Mouse (Mus musculus) heart, postnatal 36 days (tissue): ENCODE measurements around the gene Paqr5. TPM values are rescaled to one million over a fixed set of nuclear protein-coding genes. Genes with fewer than 3 reads are reported as not detected.

Experiments used
- DNase-seq, 2 experiments: peaks; one replicate each; pipeline ENCODE4 v3.0.0; 2021 to 2022
- intact Hi-C: fragments of 180-260 bp; cut with DNase I; formaldehyde crosslinking; loops from one replicate; pipeline ENCODE4 v1.15.1; 2025
- total RNA-seq, 2 experiments: library from RNA; stranded (reverse); gene quantifications; 2 replicates each; pipeline ENCODE4 v1.2.3; 2021

The Paqr5 gene
- total RNA-seq, 2 experiments from 2014 or later: not detected

GRCm38 (mm10) chr9:61914203-61914916 lies 112.3 kb downstream of the Paqr5 start, which contains the start of gene Rplp1:
Rplp1 (minus strand) TSS chr9:61914542.
- intact Hi-C loops: loop anchor here (2.0 kb wide), 1 partner anchor 30 kb away; no protein-coding TSS in a partner anchor
- DNase-seq: peak; percentile 96 to 97

- intact Hi-C loops: no loop called here
- DNase-seq: no peak
Observed at GRCm38 (mm10) chr9:61911300-61912128, 115.1 kb downstream of the Paqr5 start.

GRCm38 (mm10) chr9:61910526-61911256 lies 116.0 kb downstream of the Paqr5 start:
- intact Hi-C loops: no loop called here
- DNase-seq: no peak

DNA sequence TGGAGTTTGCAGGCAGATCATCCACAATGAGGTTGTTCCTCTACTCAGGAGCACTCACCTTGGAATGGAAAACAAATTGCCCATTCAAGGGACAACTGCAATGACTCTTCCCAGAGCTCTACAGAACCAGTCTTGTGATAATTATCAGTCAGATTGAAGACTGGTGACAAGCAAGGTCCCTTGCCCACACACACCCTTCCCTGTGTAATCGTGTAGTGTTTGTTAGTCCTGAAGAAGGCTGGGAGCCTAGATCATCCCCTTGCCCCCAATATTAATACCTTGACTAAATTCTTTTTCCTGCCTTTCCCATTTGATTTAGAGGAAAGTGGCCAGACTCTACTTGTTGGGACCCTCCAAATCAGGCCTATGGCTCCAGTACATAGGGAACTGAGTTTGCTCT lies 117.0 kb downstream of the Paqr5 start:
- DNase-seq: no peak
- intact Hi-C loops: no loop called here

DNA sequence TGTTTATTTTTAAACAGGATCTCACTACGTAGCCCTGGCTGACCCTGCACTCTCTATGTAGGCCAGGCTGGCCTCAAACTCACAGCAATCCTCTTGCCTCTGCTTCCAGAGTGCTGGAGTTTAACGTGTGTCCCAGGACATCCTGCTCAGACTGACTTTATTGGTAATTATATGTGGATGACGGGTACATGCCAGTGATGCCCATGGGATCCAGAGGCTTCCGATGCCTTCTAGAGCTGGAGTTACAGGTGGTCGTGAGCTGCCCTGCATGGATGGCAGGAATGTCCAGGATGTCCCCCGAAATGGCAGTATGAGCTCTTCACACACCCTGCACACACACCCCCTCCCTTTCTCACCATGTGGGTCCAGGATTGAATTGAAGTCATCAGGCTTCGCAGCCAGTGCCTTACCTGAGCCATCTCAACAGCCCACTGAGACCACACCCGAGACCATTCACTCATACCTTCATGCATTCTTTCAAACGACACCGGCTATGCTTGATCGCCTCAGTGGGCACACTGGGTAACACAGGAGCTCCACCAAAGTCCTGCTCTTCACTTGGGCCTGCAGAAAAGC lies 117.7 kb downstream of the Paqr5 start:
- no peak for DNase-seq
- intact Hi-C loops: no loop called here

- no peak for DNase-seq
- intact Hi-C loops: no loop called here
Observed at GRCm38 (mm10) chr9:61908341-61908740, 118.3 kb downstream of the Paqr5 start.

GRCm38 (mm10) chr9:61907621-61908295 lies 118.9 kb downstream of the Paqr5 start:
- intact Hi-C loops: no loop called here
- no peak for DNase-seq

- DNase-seq: peak; percentile 16 to 54
- intact Hi-C loops: no loop called here
Observed at GRCm38 (mm10) chr9:61906912-61907311, 119.7 kb downstream of the Paqr5 start.

- intact Hi-C loops: no loop called here
- no peak for DNase-seq
Observed at GRCm38 (mm10) chr9:61905576-61905975, 121.1 kb downstream of the Paqr5 start.

DNA sequence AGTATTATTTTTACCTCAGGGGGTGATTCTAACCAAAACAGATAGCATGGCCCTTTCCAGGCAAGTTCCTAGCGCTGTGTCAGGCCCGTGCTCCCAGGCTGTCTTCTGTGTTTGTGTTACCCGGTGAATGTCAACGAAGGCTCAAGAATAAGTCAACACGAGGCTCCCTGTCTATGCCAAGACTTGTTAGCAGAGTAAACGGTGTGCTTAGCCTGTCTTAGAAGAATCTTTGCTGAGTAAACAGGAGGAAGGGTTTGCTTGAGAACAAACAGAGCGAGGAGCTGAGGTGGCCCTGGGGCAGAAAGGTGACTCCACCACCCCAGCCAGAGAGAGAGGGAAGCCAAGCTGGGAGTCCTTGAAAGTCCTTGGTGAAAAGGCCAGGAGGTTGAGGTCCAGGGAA lies 122.5 kb downstream of the Paqr5 start:
- intact Hi-C loops: no loop called here
- no peak for DNase-seq

Other genes starting within 250 kb of the Paqr5 start
- 1,000 to 10,000 TPM; 1,412 to 1,619 TPM for gene Rplp1, start 112.3 kb downstream of the Paqr5 start, total RNA-seq
- gene Kif23, start 80.1 kb downstream of the Paqr5 start, total RNA-seq: 1 to 10 TPM; 1.7 to 2.4 TPM
- 10 to 100 TPM; 11.7 TPM for gene Glce, start 95.8 kb upstream of the Paqr5 start, total RNA-seq